Mouse (Mus musculus) C2C12 (cell line): ENCODE results near the gene Akap6.

ENCODE experiments used
- CEBPB ChIP-seq: IDR thresholded peaks from one replicate; pipeline ENCODE4 v1.6.1; 2011; ENCODE audit warnings: low read depth, mild to moderate bottlenecking, control low read depth, moderate library complexity
- CTCF ChIP-seq: IDR thresholded peaks from one replicate; pipeline ENCODE4 v1.5.1; 2011; ENCODE audit not compliant: control insufficient read depth, insufficient read depth, insufficient read length
- MAX ChIP-seq: IDR thresholded peaks from one replicate; pipeline ENCODE4 v1.6.1; 2011; ENCODE audit warnings: mild to moderate bottlenecking, control low read depth
- USF1 ChIP-seq: IDR thresholded peaks from one replicate; pipeline ENCODE4 v1.6.1; 2011; ENCODE audit warnings: low read depth, mild to moderate bottlenecking, control low read depth, moderate library complexity

GRCm38 (mm10) chr12:52729396-52729795 is 30.2 kb downstream of the Akap6 start:
- TF ChIP-seq CTCF (no peak), USF1 (no peak), CEBPB (no peak), MAX (no peak)
